Mouse (Mus musculus): ENCODE data around the gene Traf6. TPM values are rescaled to one million over a fixed set of nuclear protein-coding genes. Genes with fewer than 3 reads are reported as not detected.
"Not testable (repeated sequence)": the region's sequence is repeated elsewhere in the genome, so short reads cannot be mapped to it uniquely, and the experiment has no call there.

The Traf6 gene
- total RNA-seq, 2 experiments from 2014 or later: 11.6 to 12.7 TPM

GRCm38 (mm10) chr2:101693043-101693442 lies 14.8 kb downstream of the Traf6 start:
- DNase-seq (ENCODE audit: low spot score in 2 of 2): no peak

- DNase-seq (ENCODE audit: low spot score in 2 of 2): peak in 1 of 2 experiments; percentile 17
Measured at GRCm38 (mm10) chr2:101693577-101694215, 15.5 kb downstream of the Traf6 start.

GRCm38 (mm10) chr2:101695584-101695983 lies 17.4 kb downstream of the Traf6 start:
- no peak for DNase-seq (ENCODE audit: low spot score in 2 of 2)

- no peak for DNase-seq (ENCODE audit: low spot score in 2 of 2)
Measured at GRCm38 (mm10) chr2:101699284-101699683, 21.1 kb downstream of the Traf6 start.

- no peak for DNase-seq (ENCODE audit: low spot score in 2 of 2)
Measured at GRCm38 (mm10) chr2:101705941-101706485, 27.8 kb downstream of the Traf6 start.

- DNase-seq (ENCODE audit: low spot score in 2 of 2): no peak
Measured at GRCm38 (mm10) chr2:101711608-101712007, 33.4 kb downstream of the Traf6 start.

GRCm38 (mm10) chr2:101715650-101716323 lies 37.6 kb downstream of the Traf6 start:
- DNase-seq (ENCODE audit: low spot score in 2 of 2): peak; percentile 17 to 37

- DNase-seq (ENCODE audit: low spot score in 2 of 2): no peak
Measured at GRCm38 (mm10) chr2:101717162-101717561, 38.9 kb downstream of the Traf6 start.

GRCm38 (mm10) chr2:101721835-101722234 lies 43.6 kb downstream of the Traf6 start:
- DNase-seq (ENCODE audit: low spot score in 2 of 2): no peak

- no peak for DNase-seq (ENCODE audit: low spot score in 2 of 2)
Measured at GRCm38 (mm10) chr2:101722370-101723332, 44.4 kb downstream of the Traf6 start.

- no peak for DNase-seq (ENCODE audit: low spot score in 2 of 2)
Measured at GRCm38 (mm10) chr2:101723333-101723881, 45.2 kb downstream of the Traf6 start.

- DNase-seq (ENCODE audit: low spot score in 2 of 2): no peak
Measured at GRCm38 (mm10) chr2:101727787-101728186, 49.6 kb downstream of the Traf6 start.

- DNase-seq (ENCODE audit: low spot score in 2 of 2): no peak
Measured at GRCm38 (mm10) chr2:101729472-101729871, 51.2 kb downstream of the Traf6 start.

- DNase-seq (ENCODE audit: low spot score in 2 of 2): no peak
Measured at GRCm38 (mm10) chr2:101730972-101731371, 52.7 kb downstream of the Traf6 start.

GRCm38 (mm10) chr2:101732777-101733210 lies 54.6 kb downstream of the Traf6 start:
- no peak for DNase-seq (ENCODE audit: low spot score in 2 of 2)

GRCm38 (mm10) chr2:101733564-101733963 lies 55.3 kb downstream of the Traf6 start:
- DNase-seq (ENCODE audit: low spot score in 2 of 2): peak in 1 of 2 experiments; percentile 15

GRCm38 (mm10) chr2:101739914-101740313 lies 61.7 kb downstream of the Traf6 start:
- no peak for DNase-seq (ENCODE audit: low spot score in 2 of 2)

GRCm38 (mm10) chr2:101741653-101742052 lies 63.4 kb downstream of the Traf6 start:
- DNase-seq (ENCODE audit: low spot score in 2 of 2): no peak

- no peak for DNase-seq (ENCODE audit: low spot score in 2 of 2)
Measured at GRCm38 (mm10) chr2:101742072-101742860, 64.0 kb downstream of the Traf6 start.

GRCm38 (mm10) chr2:101745656-101746055 lies 67.4 kb downstream of the Traf6 start:
- DNase-seq (ENCODE audit: low spot score in 2 of 2): not testable (repeated sequence)

Data from left cerebral cortex, adult 18-20 months (tissue).